Mouse (Mus musculus): ENCODE measurements at regions not wholly inside any gene's neighbourhood (a gene's known extent, or its start where the extent isn't known, plus 50 kb on each side); places are given as distances from the start of the nearest gene placed in this dataset.

DNA sequence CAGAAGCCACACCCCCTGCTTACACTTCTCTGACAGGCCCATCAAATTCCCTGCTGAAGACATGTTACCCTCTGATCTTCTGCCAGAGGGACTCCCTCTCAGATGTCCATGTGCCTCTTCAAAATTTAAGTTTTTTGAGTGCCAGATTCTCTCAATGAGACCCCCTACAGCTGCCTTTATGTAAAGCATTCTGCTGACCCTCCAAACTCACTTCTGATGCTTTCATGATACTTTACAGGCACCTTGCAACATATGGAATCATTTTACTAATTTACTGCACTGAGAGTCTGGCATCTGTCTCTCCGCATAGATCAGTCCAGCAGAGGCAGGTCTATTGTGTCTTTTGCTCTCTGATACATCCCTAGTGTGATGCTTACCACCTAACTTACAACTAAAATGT is 601.4 kb upstream of the Camk1g start:
- intact Hi-C loops (cut with DNase I; ENCODE audit: low total_unique reads): no loop called here
- no peak for DNase-seq

DNA sequence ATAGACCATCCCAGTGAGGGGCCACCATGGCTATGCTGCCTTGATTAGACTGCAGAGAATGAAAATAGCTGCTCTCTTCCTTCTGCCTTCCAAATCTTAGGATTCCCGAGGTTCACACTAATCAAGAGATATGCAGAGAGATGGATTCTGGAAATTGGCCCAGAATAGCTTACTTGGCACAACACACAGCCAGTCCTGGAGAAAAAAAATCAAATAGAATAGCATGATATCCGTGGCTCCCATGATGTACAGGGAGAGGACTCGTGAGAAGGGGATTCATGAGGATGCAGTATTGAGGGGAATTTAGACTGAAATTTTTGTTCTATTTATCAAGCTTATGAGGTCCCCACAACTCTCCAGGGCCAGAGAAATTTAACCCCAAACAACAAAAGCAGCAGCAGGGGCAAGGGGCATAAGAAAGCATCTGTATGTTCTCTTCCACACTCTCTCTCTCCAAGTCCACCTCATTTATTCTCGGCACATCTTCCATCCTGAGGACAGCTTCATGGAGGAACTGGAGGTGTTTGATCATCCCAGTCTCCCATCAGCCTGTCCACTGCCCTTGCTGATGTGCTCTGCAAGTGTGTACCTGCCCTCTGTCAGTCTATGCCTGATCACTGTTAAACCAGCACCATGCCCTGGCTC is 599.3 kb upstream of the Camk1g start:
- DNase-seq: no peak
- intact Hi-C loops (cut with DNase I; ENCODE audit: low total_unique reads): no loop called here

DNA sequence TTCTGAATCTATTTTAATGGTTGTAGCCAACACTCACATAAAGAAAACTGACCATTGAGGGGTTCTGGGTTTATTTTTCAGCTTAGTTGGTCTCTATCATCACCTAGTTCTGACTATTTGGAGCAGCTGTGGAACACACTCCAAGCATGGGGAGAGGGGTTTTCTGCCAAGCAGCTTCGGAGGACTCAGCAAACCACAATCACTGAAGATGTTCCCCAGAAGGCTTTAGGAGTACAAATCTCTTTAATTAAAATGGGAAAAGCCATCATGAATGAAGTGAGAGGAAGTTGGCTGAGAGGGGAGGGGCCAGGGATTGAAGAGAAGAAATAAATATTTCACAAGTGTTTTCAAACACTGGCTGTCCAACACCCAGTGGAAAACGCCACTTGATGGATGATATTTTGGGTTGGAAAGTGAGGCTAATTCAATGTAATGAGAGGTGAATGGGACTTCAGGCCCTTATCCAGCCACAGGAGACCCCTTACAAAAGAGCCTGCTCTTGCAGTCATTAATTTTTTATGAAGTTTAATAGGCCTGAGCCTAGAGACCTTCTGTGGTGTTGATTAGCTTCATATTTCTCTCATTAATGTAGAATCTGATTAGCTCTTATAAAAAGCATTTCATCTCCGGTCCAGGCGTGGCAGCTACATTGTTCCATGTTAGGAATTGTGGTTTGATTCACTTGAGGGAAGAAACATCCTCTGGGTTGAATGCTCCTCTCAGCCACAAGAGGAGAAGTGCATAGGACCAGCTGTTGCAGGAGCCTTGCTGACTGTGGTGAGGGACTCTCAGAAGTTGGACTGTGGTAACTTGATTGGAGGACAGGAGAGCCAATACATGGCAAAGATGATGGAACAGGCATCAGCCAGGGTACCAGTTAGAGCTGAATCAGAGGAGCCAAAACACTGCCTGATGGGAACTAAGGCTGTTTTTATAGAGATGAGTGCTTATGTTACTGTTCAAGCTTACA is 598.1 kb upstream of the Camk1g start:
- intact Hi-C loops (cut with DNase I; ENCODE audit: low total_unique reads): no loop called here
- no peak for DNase-seq

DNA sequence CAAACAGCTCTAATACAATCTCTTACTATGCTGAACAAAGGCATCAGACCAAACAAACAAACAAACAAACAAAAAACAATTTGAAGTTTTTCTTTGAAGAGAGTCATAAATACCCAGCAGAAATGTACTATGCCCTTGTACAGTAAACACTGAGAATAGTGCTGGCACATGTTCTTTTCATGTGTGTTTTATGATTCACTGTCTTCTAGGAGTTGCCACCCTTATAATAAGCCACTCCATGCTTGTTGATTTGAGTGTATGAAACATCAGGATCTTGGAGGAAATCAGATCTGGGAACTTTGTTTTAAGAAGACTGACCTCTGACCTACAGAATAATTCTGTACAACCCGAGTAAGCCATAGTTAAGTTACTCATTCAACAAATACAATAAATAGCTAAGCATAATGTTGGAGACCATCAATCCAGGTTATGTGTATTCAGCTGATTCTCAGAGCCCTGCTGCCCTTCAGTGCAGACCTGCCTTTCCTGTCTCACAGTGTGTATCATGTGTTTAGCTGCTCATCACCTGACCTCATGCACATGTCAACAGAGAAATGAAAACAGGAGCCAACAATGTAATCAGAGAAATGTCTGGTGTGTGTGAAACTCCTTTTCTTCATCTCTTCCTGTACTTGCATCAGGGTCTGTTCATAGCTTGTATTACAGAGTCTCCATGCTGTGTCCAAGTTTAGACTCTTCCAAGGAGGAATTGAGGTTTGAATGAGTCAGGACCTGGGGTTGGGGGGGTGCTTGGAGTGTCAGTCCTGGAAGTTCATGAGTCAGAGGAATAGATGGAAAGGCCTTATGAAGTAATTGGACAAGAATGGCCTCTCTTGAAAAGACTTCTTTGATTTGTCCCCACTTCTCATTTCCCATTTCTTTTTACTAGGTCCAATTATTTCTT is 596.8 kb upstream of the Camk1g start:
- DNase-seq: no peak
- intact Hi-C loops (cut with DNase I; ENCODE audit: low total_unique reads): no loop called here

DNA sequence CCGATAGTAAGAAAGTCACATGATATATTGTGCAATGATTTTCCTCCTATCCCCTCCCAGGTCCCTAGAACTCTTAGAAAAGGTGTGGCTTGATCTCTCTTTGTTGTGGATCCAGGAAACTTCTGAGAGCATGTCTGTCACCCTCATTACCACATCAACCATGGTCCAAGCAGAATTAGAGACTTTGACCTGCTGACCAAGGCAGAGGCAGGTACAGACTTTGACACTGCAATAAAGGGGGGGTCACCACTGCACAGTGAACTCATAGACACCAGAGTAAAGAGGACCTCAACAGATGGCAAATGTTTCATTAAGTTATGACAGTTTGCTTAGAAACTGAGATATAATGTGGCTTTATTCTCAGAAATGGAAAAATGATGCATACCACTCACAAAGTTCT is 595.2 kb upstream of the Camk1g start:
- DNase-seq: no peak
- intact Hi-C loops (cut with DNase I; ENCODE audit: low total_unique reads): no loop called here

DNA sequence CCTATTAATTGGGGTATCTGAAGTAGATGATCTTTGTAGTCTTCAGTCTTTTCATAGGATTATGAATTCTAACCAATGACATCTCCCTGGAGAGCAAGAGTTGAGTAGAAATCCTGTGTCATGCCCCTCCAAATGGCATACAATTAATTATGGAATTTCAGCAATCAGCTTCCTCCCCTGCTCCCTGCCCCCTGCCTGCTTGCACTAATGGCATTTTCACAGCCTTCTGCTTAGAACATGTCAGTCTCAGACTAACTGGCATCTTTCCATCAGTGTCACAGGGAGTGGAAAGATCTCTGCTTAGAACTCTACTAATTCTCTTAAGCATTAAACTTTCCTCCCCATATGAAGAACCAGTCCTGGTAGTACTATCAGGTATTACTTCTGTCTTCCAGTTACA is 581.8 kb upstream of the Camk1g start:
- DNase-seq: no peak
- intact Hi-C loops (cut with DNase I; ENCODE audit: low total_unique reads): no loop called here

DNA sequence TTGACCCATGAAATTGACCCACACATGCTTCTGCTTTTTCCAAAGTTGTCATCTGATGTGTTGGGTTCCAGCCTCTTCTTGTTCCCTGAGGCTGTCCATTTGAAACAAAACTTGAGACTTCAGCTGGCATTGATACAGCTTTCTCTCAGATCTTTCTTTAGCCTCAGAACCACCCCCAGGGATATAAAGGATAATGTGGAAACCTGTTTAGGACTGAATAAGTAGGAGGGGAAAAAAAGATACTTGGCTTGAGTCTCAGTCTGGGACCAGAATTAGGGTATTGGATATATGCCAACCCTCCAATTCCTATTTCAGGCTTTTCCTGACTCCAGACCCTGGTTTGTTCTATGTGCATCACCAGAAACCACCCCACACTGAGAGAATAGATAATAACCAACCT is 579.7 kb upstream of the Camk1g start:
- no peak for DNase-seq
- intact Hi-C loops (cut with DNase I; ENCODE audit: low total_unique reads): no loop called here

DNA sequence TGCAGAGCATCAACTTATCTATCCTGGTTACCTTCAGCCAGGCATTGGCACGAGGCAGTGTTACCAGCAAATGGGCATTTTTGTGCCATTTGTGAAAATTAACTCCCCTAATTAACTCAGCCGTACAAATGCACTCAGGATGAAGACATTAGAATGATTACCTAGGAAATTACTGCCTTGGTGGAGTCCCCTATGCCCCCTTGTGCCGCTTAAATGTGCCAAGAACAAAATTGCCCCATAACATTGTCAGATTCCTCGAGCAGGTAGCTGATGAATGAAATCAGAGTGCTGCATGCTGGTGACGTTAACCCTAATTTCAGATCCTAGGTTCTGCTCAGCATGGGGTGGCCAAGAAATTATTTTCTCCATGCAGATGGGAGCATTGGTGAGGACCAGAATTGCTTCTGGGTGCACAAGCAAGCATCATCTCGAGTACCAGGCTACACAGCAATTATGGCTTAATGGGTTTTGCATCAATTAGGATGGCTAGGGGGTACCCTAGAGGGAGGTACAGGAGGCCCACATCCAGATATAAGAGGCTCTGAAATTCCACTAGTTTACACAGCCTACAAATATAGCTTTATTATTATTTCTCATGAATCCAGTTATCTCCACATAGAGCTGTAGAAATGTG is 577.0 kb upstream of the Camk1g start:
- no peak for DNase-seq
- intact Hi-C loops (cut with DNase I; ENCODE audit: low total_unique reads): no loop called here

DNA sequence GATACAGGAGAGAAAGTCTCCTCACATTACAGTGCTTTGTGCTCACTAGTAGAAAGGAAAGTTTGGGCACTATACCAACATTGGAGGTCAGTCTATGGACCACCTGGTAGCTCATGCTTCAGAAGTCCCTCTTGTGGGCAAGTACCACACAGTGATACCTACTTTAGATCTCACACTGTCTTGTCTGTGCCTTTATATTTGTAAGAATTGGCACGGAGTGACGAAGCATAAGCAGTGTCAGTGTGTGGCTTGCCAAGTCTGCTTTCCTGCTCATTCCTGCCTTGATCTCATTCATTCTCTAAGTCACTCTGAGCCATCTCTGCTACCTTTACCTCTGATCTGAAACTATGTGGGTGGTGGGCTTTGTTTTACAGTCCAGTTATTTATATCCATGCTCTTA is 565.9 kb upstream of the Camk1g start:
- DNase-seq: no peak
- intact Hi-C loops (cut with DNase I; ENCODE audit: low total_unique reads): no loop called here

DNA sequence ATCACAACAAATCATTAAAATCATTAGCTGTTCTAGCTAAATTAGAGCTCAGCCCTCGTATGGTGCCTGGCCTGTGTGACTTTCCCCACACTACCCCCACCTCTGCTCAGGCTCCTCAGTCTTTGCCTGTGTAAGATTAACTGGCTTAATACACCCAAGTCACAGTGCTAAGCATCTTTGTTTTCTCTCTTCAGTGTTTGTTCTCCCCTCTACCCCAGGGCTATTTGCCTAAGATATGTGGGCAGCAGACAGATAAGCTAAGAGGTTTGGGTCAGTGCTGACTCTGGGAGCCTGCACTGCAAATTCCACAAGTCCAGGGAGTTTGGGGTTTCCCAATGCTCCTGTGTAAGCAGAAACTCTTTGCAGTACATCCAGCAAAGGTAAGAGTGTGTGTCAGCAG is 564.2 kb upstream of the Camk1g start:
- intact Hi-C loops (cut with DNase I; ENCODE audit: low total_unique reads): no loop called here
- DNase-seq: no peak

DNA sequence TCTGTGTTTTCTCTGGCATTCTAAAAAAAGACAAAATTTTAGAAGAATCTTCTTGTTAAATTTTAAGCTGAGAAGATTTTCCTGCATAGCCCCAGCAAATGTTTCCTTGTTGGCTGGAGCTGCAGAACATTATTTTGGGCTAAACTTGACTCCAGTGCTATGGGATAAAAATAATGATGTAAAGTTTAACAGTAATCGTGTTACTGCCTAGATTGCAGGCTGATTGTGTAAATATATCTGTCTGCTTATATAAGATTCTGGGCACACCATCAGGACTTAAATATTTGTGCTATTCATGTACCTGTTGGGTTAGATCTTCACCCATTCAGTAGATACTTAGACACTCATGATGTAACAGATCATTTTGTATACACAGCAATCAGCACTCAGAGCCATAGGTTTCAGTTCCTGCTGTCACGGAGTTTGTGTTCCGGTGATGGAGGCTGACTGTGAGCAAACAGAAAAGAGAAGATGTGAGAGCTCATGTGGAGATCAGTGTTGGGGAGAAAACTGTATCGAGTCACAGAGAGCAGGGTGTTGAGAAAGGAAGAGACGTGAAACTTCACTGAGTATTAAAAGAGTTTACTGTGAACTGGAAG is 561.1 kb upstream of the Camk1g start:
- no peak for DNase-seq
- intact Hi-C loops (cut with DNase I; ENCODE audit: low total_unique reads): no loop called here

DNA sequence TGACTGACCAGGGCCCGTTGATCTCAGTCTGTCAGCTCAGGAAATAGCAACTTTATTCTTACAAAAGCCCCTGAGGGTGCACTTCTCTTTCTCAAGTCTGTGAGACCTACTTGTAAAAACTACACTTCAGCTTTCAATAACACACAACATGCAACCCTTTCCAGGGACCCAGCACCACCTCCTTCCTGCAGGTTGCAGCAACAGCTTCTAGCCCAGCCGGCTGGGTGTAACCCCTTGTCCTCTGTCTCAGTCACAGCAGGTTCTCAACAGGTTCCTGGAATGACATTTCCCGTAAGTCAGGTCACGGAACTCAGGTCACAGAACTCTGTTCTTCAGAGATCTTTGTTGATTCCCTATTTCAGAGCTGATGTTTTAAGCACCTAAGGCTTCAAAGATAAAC is 558.5 kb upstream of the Camk1g start:
- intact Hi-C loops (cut with DNase I; ENCODE audit: low total_unique reads): no loop called here
- no peak for DNase-seq

DNA sequence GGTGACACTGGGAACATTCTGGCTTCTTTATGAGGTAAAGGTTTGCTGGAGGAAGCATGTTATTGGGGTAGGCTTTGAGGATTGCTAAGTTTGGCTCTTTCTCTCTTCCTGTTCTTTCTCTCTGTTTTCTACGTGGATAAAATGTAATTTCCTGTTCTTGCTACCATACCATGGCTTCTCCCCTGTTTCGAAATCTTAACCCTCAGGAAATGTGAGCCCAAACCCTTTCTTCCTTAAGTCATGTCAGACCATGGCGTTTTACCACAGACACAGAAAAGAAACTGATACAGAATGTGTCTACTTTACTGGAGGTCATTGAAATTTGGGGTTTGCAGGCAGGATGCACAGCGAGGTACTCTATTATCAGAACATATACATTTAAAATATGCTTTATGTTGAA is 552.7 kb upstream of the Camk1g start:
- intact Hi-C loops (cut with DNase I; ENCODE audit: low total_unique reads): no loop called here
- no peak for DNase-seq

DNA sequence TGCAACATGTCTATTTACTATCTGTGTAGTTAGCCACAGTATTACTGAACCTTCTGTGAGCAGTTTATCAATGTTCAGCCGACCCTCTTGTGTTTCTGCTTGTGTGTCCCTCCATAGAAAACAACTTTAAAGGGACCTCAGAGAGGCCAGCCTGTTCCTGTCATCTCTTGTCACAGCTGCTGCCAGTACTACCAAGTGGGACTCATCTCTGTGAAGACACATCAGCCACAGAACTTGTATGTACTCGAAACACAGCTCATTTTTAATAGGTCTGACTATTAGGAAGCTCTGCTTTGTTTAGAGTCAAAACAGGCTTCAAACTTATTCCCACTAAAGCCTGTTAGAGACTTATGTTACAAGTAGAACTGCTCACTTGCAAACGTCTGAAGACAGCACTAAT is 549.1 kb upstream of the Camk1g start:
- intact Hi-C loops (cut with DNase I; ENCODE audit: low total_unique reads): no loop called here
- no peak for DNase-seq

DNA sequence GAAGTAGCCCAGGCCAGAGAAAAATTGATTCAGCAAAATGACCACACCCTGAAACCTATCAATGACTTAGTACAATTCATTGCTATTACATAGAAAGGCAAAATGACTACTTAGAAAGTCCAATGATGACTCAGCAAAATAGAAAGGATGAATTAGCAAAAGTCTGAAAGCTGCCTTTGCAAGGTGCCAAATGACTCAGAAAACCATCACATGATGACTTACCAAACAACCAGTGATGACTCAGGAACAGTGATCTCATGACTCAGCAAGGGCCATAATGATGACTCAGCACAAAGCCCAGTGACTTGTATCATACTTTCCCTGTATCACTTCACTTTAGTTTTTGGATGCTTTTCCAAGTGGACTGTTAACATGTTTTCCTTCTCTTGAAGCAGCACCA is 535.6 kb upstream of the Camk1g start:
- intact Hi-C loops (cut with DNase I; ENCODE audit: low total_unique reads): no loop called here
- DNase-seq: no peak

DNA sequence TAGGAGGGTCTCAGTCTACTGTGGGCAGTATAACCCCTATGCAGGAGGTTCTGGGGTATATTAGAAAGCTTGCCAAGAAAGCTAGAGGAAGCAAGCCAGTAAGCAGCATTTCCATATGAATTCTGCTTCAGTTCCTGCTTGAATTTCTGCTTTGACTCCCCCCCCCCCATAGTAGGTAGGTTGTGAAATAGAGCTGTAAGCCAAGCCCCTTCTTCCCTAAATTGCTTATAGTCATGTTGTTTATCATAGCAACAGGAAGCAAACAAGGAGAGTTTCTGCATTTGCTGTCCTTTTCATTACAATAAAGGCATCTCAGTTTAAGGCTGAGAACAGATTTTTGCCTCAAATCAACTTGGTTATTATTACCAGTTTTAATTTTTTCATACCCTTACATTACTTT is 524.0 kb upstream of the Camk1g start:
- no peak for DNase-seq
- intact Hi-C loops (cut with DNase I; ENCODE audit: low total_unique reads): no loop called here

DNA sequence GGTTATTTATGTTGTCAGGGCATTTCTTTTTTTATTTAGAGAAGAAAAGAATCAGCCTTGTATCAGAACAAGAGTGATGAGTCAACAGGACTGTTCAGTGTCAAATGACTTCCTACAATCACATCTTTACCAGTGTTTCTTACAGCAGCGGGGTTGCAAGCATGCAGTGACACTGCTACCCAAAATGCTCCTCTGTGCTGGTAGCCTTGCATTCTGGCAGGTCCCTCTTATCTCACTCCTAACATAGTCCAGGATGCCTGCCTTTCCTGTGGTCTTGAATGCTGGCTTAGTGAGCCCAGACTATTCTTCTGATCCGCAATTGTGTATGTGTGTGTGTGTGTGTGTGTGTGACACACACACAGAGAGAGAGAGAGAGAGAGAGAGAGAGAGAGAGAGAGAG is 506.4 kb upstream of the Camk1g start:
- intact Hi-C loops (cut with DNase I; ENCODE audit: low total_unique reads): no loop called here
- no peak for DNase-seq

DNA sequence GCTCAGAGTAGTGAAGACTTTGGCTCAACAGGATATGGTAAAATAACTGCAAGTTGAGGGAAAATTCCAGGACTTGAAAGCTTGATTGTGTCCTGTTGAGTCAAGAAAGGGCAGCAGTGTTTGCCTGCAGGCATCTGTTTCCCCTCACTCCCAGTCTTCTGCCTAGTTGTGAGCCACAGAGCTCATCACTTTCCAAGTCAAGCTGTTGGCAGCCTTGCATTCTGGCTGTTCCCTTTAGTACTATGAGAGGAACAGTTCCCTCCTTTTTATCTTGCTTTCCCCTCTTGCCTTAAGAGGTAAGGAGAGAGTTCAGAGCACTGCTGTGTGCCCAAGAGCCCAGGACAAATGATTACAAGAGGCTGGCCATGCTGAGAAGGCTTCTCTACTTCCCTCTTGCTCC is 506.0 kb upstream of the Camk1g start:
- DNase-seq: no peak
- intact Hi-C loops (cut with DNase I; ENCODE audit: low total_unique reads): no loop called here

DNA sequence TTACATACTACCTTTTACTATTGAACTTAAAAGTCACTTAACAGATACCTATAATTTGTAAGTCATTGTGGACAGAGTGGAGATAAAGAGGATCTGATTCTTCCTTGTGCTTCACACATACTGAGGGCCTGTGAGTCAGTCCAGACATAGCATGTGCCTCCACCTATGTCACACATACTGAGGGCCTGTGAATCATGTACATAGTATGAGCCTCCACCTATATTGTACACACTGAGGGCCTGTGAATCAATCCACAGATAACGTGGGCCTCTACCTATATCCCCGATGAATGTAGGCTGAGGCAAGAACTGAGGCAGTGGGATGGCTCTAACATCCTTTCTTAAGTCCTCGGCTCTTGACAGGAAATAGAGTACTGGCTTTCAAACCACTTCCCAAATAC is 505.2 kb upstream of the Camk1g start:
- DNase-seq: no peak
- intact Hi-C loops (cut with DNase I; ENCODE audit: low total_unique reads): no loop called here

Measured in gastrocnemius, postnatal 14 days (tissue).